Mouse (Mus musculus): ENCODE data around the gene Tmem106a.

DNA sequence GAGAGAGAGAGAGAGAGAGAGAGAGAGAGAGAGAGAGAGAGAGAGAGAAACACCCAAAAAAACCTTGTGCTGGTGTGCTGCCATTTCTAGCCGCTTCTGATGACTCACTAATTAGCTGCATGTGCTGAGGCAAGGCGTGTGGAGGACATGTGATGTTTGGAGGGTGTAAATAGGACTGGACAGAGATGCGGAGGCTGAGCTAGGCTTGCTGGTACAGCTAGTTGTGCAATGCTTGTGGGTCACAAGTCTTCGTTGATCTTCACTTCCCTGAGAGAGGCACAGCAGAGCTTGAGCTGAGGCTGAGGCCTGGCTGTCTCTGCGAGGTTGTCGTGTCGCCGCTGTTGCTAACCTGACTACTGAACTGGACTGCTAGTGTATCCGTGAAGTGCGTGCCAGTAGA lies 5.6 kb downstream of the Tmem106a start:
- TF ChIP-seq CTCF (IDR thresholded peaks at IDR 0.05; ENCODE audit: low read depth, low read length) (no peak), POLR2A (IDR thresholded peaks at IDR 0.05; ENCODE audit: borderline replicate concordance, low read depth, low read length) (no peak)
